Mouse (Mus musculus): ENCODE measurements around the gene Meis1. TPM values are rescaled to one million over a fixed set of nuclear protein-coding genes. Genes with fewer than 3 reads are reported as not detected.

Meis1 gene
- polyA plus RNA-seq, 1 experiment from 2014 or later: 24.5 TPM

GRCm38 (mm10) chr11:18980615-18981014 is 38.2 kb downstream of the Meis1 start:
- WGBS: 56% methylated on average over 5 of the region's 5 CpGs
- ATAC-seq (ENCODE audit: low FRiP score, low read depth): no peak
- H3K4me3 ChIP-seq: no peak overlapping the region

GRCm38 (mm10) chr11:18975087-18975486 is 43.7 kb downstream of the Meis1 start:
- Histone ChIP-seq H3K4me1 (peaks cover 5% of the 10 kb centered on the region), H3K4me2 (replicated peaks) (no peak overlapping the region), H3K9ac (no peak overlapping the region), H3K4me3 (no peak overlapping the region), H3K9me3 (no peaks in the 10 kb centered on the region), H3K27ac (no peak overlapping the region), H3K36me3 (no peaks in the 10 kb centered on the region), H3K27me3 (no peaks in the 10 kb centered on the region)
- ATAC-seq (ENCODE audit: low FRiP score, low read depth): no peak
- 92% methylated on average over 1 of the region's 1 CpGs for WGBS

More at GRCm38 (mm10) chr11:18980615-18981014, 38.2 kb downstream of the Meis1 start:
- Histone ChIP-seq H3K4me2 (replicated peaks) (no peak overlapping the region), H3K27me3 (no peaks in the 10 kb centered on the region), H3K27ac (no peak overlapping the region), H3K36me3 (no peaks in the 10 kb centered on the region), H3K4me1 (peaks cover 9% of the 10 kb centered on the region), H3K9ac (no peak overlapping the region), H3K9me3 (no peaks in the 10 kb centered on the region)

GRCm38 (mm10) chr11:18973808-18974207 is 45.0 kb downstream of the Meis1 start:
- H3K36me3 ChIP-seq: no peaks in the 10 kb centered on the region
- H3K4me2 ChIP-seq (replicated peaks): no peak overlapping the region
- H3K27ac ChIP-seq: no peak overlapping the region
- H3K9me3 ChIP-seq: no peaks in the 10 kb centered on the region
- no peak overlapping the region for H3K4me3 ChIP-seq
- no peak overlapping the region for H3K9ac ChIP-seq
- 39% methylated on average over 3 of the region's 3 CpGs for WGBS
- no peak for ATAC-seq (ENCODE audit: low FRiP score, low read depth)
- no peaks in the 10 kb centered on the region for H3K27me3 ChIP-seq
- peaks cover 5% of the 10 kb centered on the region for H3K4me1 ChIP-seq

- H3K9ac ChIP-seq: no peak overlapping the region
- no peak overlapping the region for H3K4me3 ChIP-seq
- no peak overlapping the region for H3K27ac ChIP-seq
- no peak overlapping the region for H3K4me2 ChIP-seq (replicated peaks)
- ATAC-seq (ENCODE audit: low FRiP score, low read depth): no peak
- H3K36me3 ChIP-seq: no peaks in the 10 kb centered on the region
- H3K9me3 ChIP-seq: no peaks in the 10 kb centered on the region
- peaks cover 5% of the 10 kb centered on the region for H3K4me1 ChIP-seq
- H3K27me3 ChIP-seq: no peaks in the 10 kb centered on the region
These were observed 45.8 kb downstream of the Meis1 start for GRCm38 (mm10) chr11:18972968-18973367.

GRCm38 (mm10) chr11:18971551-18971950 is 47.2 kb downstream of the Meis1 start:
- H3K4me2 ChIP-seq (replicated peaks): no peak overlapping the region
- 21% methylated on average over 3 of the region's 3 CpGs for WGBS
- no peak overlapping the region for H3K9ac ChIP-seq
- no peak overlapping the region for H3K27ac ChIP-seq
- 0 out of 2 replicates have a peak, but pooled peaks have one; percentile 40 for ATAC-seq (ENCODE audit: low FRiP score, low read depth)
- H3K36me3 ChIP-seq: no peaks in the 10 kb centered on the region
- peaks cover 5% of the 10 kb centered on the region for H3K4me1 ChIP-seq
- H3K4me3 ChIP-seq: no peak overlapping the region
- no peaks in the 10 kb centered on the region for H3K27me3 ChIP-seq
- no peaks in the 10 kb centered on the region for H3K9me3 ChIP-seq

GRCm38 (mm10) chr11:18969920-18970336 is 48.9 kb downstream of the Meis1 start:
- no peak overlapping the region for H3K4me3 ChIP-seq
- peaks cover 5% of the 10 kb centered on the region for H3K4me1 ChIP-seq
- no peak overlapping the region for H3K4me2 ChIP-seq (replicated peaks)
- no peaks in the 10 kb centered on the region for H3K9me3 ChIP-seq
- no peaks in the 10 kb centered on the region for H3K27me3 ChIP-seq
- 59% methylated on average over 2 of the region's 2 CpGs for whole genome bisulfite sequencing
- no peak overlapping the region for H3K9ac ChIP-seq
- H3K36me3 ChIP-seq: no peaks in the 10 kb centered on the region
- ATAC-seq (ENCODE audit: low FRiP score, low read depth): no peak
- no peak overlapping the region for H3K27ac ChIP-seq

- no peak overlapping the region for H3K4me2 ChIP-seq (replicated peaks)
- no peak for ATAC-seq (ENCODE audit: low FRiP score, low read depth)
These were observed 54.4 kb downstream of the Meis1 start for GRCm38 (mm10) chr11:18964418-18964817.

GRCm38 (mm10) chr11:18963202-18964136 is 55.3 kb downstream of the Meis1 start:
- Histone ChIP-seq H3K4me2 (replicated peaks) (no peak overlapping the region), H3K36me3 (no peaks in the 10 kb centered on the region), H3K4me1 (peaks cover 2% of the 10 kb centered on the region), H3K9ac (no peak overlapping the region), H3K4me3 (no peak overlapping the region), H3K9me3 (no peaks in the 10 kb centered on the region), H3K27ac (no peak overlapping the region), H3K27me3 (0 out of 2 replicates have a peak, but pooled peaks cover 3% of the 10 kb centered on the region)
- 37% methylated on average over 15 of the region's 15 CpGs for WGBS
- ATAC-seq (ENCODE audit: low FRiP score, low read depth): no peak

More at GRCm38 (mm10) chr11:18964418-18964817, 54.4 kb downstream of the Meis1 start:
- H3K27me3 ChIP-seq: 0 out of 2 replicates have a peak, but pooled peaks cover 3% of the 10 kb centered on the region
- no peak overlapping the region for H3K9ac ChIP-seq
- WGBS: 75% methylated on average over 5 of the region's 5 CpGs
- H3K4me3 ChIP-seq: no peak overlapping the region
- no peaks in the 10 kb centered on the region; the same call in 1 of the 2 replicates for H3K4me1 ChIP-seq
- no peak overlapping the region for H3K27ac ChIP-seq
- no peaks in the 10 kb centered on the region for H3K36me3 ChIP-seq
- no peaks in the 10 kb centered on the region for H3K9me3 ChIP-seq

- peaks cover 7% of the 10 kb centered on the region for H3K4me1 ChIP-seq
- no peaks in the 10 kb centered on the region for H3K36me3 ChIP-seq
- WGBS: 90% methylated on average over 1 of the region's 1 CpGs
- 0 out of 2 replicates have a peak, but pooled peaks cover 3% of the 10 kb centered on the region for H3K27me3 ChIP-seq
- no peak overlapping the region for H3K9ac ChIP-seq
- ATAC-seq (ENCODE audit: low FRiP score, low read depth): no peak
- no peak overlapping the region for H3K4me2 ChIP-seq (replicated peaks)
- no peak overlapping the region for H3K4me3 ChIP-seq
- H3K27ac ChIP-seq: no peak overlapping the region
- H3K9me3 ChIP-seq: no peaks in the 10 kb centered on the region
These were observed 59.3 kb downstream of the Meis1 start for GRCm38 (mm10) chr11:18959465-18959864.

GRCm38 (mm10) chr11:18957805-18958770 is 60.7 kb downstream of the Meis1 start:
- H3K4me1 ChIP-seq: peaks cover 7% of the 10 kb centered on the region
- H3K27ac ChIP-seq: no peak overlapping the region; the same call in 1 of the 2 replicates
- 0 out of 2 replicates have a peak, but pooled peaks cover 3% of the 10 kb centered on the region for H3K27me3 ChIP-seq
- H3K9me3 ChIP-seq: no peaks in the 10 kb centered on the region
- ATAC-seq (ENCODE audit: low FRiP score, low read depth): no peak
- 41% methylated on average over 12 of the region's 12 CpGs for WGBS
- H3K9ac ChIP-seq: 0 out of 2 replicates have a peak overlapping the region, but pooled peaks have one; percentile 36
- peak overlapping the region; percentile 43 for H3K4me2 ChIP-seq (replicated peaks)
- no peaks in the 10 kb centered on the region for H3K36me3 ChIP-seq
- H3K4me3 ChIP-seq: no peak overlapping the region

- 41% methylated on average over 12 of the region's 12 CpGs for WGBS
These were observed 61.5 kb downstream of the Meis1 start for GRCm38 (mm10) chr11:18957097-18957804.

More at GRCm38 (mm10) chr11:18957097-18957804, 61.5 kb downstream of the Meis1 start:
- H3K9me3 ChIP-seq: no peaks in the 10 kb centered on the region
- no peak overlapping the region for H3K4me3 ChIP-seq
- no peaks in the 10 kb centered on the region for H3K36me3 ChIP-seq
- no peak for ATAC-seq (ENCODE audit: low FRiP score, low read depth)
- H3K27ac ChIP-seq: no peak overlapping the region; the same call in 1 of the 2 replicates
- peaks cover 7% of the 10 kb centered on the region for H3K4me1 ChIP-seq
- peak overlapping the region; percentile 43 for H3K4me2 ChIP-seq (replicated peaks)
- 0 out of 2 replicates have a peak overlapping the region, but pooled peaks have one; percentile 36 for H3K9ac ChIP-seq
- H3K27me3 ChIP-seq: 0 out of 2 replicates have a peak, but pooled peaks cover 3% of the 10 kb centered on the region
